Mouse (Mus musculus): ENCODE measurements around the gene Slc6a11. TPM values are rescaled to one million over a fixed set of nuclear protein-coding genes. Genes with fewer than 3 reads are reported as not detected.

Slc6a11 gene
- polyA plus RNA-seq (2016; fragmentation: Nextera tagmentation; extraction: Ambion mirVana) = 0.60 and 0.72 TPM in 2 replicates

DNA sequence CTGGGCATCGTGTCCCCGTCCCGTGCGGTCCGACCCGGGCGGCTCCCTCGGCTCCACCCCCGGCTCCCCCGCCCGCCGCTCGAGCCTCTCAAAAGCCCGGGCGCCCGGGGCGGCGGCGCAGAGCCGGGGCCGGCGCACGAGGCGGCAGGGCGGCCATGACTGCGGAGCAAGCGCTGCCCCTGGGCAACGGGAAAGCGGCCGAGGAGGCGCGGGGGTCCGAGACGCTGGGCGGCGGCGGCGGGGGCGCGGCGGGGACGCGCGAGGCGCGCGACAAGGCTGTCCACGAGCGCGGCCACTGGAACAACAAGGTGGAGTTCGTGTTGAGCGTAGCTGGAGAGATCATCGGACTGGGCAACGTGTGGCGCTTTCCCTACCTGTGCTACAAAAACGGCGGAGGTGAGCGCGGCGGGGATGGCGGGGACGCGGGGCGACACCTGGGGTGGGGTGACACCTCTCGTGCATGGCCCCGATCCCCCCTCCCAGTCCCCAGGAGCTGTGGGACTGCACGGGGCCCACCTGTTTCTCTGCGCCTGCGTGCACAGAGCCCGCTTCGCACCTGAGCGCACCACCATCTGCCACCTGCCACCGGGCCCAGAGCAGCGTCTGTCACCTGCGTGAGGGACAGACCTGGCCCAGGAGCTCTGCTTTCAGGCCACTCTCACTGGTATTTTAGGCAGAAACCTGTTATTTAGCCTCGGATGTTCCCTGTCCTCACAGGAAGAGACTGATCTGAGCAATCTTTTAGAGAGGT, at the start of gene Slc6a11:
Gene Slc6a11 (plus strand): TSS at position 120 of the 751 bp plus-strand sequence.
- H3K27ac ChIP-seq = peak within 1 kb of the TSS; percentile 77
- DNase-seq (ENCODE audit: extremely low spot score, low spot score) = peak; percentile 33
- WGBS = 3% methylated on average over 76 of the region's 76 CpGs
- H3K4me1 ChIP-seq = peaks cover 17% of the 10 kb centered on the region
- no peaks in the 10 kb centered on the region for H3K9me3 ChIP-seq
- peak within 1 kb of the TSS; percentile 69 for H3K4me3 ChIP-seq
- H3K27me3 ChIP-seq (ENCODE audit: poor library complexity, severe bottlenecking) = peaks cover 66% of the 10 kb centered on the region
- H3K36me3 ChIP-seq (replicated peaks) = no peaks in the 10 kb centered on the region

DNA sequence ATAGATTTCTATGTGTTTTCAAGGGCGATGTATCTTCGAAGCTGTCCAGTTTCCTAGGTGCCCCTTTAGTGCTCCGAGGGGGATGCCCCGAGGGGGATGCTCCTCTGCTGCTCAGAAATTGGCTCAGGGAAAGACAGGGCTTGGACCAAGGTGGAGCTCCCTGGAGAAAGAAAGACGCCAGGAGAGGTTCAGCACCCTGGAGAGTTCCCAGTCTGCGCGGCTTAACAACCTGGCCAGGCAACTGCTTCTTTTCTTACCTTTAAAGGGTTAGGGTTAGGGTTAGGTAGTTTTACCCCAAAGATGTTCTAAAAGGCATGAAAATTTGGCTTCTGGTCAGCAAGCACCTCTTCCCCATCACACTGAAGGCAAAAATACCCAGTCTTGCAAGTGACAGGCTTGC, 43.9 kb upstream of the Slc6a11 start:
- H3K9me3 ChIP-seq = no peaks in the 10 kb centered on the region
- peaks cover 14% of the 10 kb centered on the region for H3K27me3 ChIP-seq (ENCODE audit: poor library complexity, severe bottlenecking)
- H3K27ac ChIP-seq = no peak overlapping the region
- 23% methylated on average over 7 of the region's 7 CpGs for WGBS
- peak; percentile 59 for DNase-seq (ENCODE audit: extremely low spot score, low spot score)
- no peak overlapping the region for H3K4me3 ChIP-seq
- peaks cover 3% of the 10 kb centered on the region for H3K4me1 ChIP-seq
- H3K36me3 ChIP-seq (replicated peaks) = no peaks in the 10 kb centered on the region

DNA sequence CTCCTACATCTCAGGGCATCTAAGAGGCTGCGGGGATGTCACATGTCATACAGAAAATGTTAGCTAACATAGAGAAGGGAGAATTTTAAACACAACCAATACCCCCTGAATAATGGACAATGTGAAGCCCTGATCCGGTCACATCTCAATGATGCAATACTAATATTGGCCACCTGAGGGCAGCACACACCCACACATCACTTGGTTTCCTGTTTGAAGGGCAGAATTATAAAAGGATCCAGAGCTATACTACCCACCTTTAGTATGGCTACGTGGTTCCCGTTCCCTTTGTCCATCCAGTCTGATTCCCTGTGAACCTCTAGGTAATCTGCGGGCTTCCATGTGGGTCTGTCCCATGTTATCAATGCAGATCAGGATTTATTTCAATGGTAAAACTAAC, 41.4 kb upstream of the Slc6a11 start:
- Histone ChIP-seq H3K4me3 (no peak overlapping the region), H3K36me3 (replicated peaks) (no peaks in the 10 kb centered on the region), H3K4me1 (peaks cover 19% of the 10 kb centered on the region), H3K27me3 (ENCODE audit: poor library complexity, severe bottlenecking) (peaks cover 24% of the 10 kb centered on the region), H3K27ac (no peak overlapping the region), H3K9me3 (no peaks in the 10 kb centered on the region)
- WGBS = 22% methylated on average over 5 of the region's 5 CpGs
- peak; percentile 73 for DNase-seq (ENCODE audit: extremely low spot score, low spot score)

DNA sequence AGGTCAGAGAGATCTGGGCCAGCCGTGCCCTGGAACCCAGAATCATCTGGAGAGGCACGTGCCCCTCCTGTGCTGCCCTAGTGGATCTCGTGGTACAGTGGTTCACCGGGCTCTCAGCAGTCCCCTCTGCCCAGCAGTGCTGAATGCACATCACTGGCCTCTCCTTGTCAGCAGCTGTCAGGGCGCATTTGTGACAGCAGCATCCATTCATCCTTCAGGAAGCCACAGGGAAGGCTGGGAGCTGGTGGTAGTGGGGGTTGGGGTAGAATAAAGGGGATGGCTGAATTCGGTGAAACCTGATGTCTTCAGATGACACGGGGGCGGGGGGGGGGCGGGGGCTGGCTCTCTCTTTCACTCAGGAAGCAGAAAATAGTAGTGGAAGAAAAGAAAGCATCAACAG, 38.8 kb upstream of the Slc6a11 start:
- H3K27ac ChIP-seq = no peak overlapping the region
- 38% methylated on average over 8 of the region's 9 CpGs for WGBS

DNA sequence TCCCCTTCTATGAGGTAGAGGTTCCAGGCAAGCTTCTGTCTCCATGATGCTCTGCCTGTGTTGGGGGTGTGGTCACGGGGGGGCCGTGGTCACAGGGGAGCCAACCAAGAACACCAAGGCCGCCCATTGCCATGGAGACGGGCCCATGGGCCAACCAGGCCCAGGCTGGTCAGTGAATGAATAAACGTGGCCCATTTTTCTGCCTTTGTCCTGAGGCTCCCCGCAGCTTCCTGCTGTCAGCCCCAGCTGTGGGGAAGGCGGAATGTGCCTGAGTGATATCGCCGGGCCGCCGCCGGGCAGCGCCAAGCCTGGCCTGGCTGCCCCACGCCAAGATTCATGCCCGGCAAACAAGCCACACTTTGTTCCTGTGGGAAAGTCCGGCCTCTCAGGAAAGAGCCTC, 36.8 kb upstream of the Slc6a11 start:
- Histone ChIP-seq H3K36me3 (replicated peaks) (no peaks in the 10 kb centered on the region), H3K4me1 (peaks cover 24% of the 10 kb centered on the region), H3K4me3 (no peak overlapping the region), H3K27me3 (ENCODE audit: poor library complexity, severe bottlenecking) (peaks cover 11% of the 10 kb centered on the region; the same call in 1 of the 2 replicates), H3K9me3 (no peaks in the 10 kb centered on the region), H3K27ac (peak overlapping the region; percentile 68)
- WGBS = 59% methylated on average over 16 of the region's 16 CpGs
- no peak for DNase-seq (ENCODE audit: extremely low spot score, low spot score)

More for the DNA sequence above, 38.8 kb upstream of the Slc6a11 start:
- Histone ChIP-seq H3K36me3 (replicated peaks) (no peaks in the 10 kb centered on the region), H3K4me3 (no peak overlapping the region), H3K27me3 (ENCODE audit: poor library complexity, severe bottlenecking) (peaks cover 24% of the 10 kb centered on the region), H3K4me1 (peaks cover 24% of the 10 kb centered on the region), H3K9me3 (no peaks in the 10 kb centered on the region)
- DNase-seq (ENCODE audit: extremely low spot score, low spot score) = no peak

DNA sequence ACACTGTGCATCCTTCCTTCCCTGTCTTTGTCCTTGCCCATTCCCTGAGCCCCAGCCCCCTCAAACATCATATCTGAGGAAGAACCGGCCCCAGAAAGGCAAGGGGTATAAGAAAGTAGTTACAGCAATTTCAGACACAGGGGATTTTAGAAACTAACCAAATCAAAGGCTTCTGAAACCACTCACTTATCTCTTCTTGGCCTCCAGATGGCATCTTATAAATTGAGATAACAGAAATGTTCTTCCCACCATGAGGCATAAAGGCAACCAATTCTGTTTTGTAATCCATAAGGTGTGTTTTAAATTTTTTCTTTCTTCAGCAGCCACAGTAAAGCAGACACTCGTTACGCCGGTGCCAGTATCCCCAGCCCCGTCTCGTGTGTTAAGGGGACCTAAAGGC, 34.5 kb upstream of the Slc6a11 start:
- WGBS = 83% methylated on average over 6 of the region's 6 CpGs
- peaks cover 11% of the 10 kb centered on the region; the same call in 1 of the 2 replicates for H3K27me3 ChIP-seq (ENCODE audit: poor library complexity, severe bottlenecking)
- no peak for DNase-seq (ENCODE audit: extremely low spot score, low spot score)

DNA sequence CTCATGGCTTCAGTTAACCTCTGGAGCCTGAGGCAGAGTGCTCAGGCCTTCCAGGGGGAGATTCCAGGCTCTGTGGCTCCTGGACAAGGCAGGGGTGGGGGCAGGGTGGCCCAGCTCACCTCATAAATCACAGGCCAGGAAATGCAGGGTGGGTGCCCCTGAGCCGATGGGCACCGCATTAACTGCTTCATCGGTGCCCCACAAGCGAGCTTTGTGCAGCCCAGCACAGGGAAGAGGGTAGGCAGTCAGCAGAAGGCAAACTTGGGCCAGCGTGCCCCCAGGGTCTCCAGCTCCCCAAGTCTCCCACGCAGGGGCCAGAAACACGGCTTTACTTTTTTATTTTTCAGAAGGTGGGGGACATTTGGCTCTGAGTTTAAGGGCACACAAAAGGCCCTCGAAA, 29.1 kb upstream of the Slc6a11 start:
- no peak overlapping the region for H3K27ac ChIP-seq
- no peaks in the 10 kb centered on the region for H3K36me3 ChIP-seq (replicated peaks)
- 83% methylated on average over 8 of the region's 8 CpGs for WGBS
- no peak overlapping the region for H3K4me3 ChIP-seq
- peaks cover 13% of the 10 kb centered on the region for H3K4me1 ChIP-seq
- no peaks in the 10 kb centered on the region for H3K27me3 ChIP-seq (ENCODE audit: poor library complexity, severe bottlenecking)
- DNase-seq (ENCODE audit: extremely low spot score, low spot score) = no peak
- H3K9me3 ChIP-seq = no peaks in the 10 kb centered on the region

More for the DNA sequence above, 34.5 kb upstream of the Slc6a11 start:
- Histone ChIP-seq H3K27ac (no peak overlapping the region), H3K36me3 (replicated peaks) (no peaks in the 10 kb centered on the region), H3K9me3 (no peaks in the 10 kb centered on the region), H3K4me3 (no peak overlapping the region), H3K4me1 (peaks cover 24% of the 10 kb centered on the region)

DNA sequence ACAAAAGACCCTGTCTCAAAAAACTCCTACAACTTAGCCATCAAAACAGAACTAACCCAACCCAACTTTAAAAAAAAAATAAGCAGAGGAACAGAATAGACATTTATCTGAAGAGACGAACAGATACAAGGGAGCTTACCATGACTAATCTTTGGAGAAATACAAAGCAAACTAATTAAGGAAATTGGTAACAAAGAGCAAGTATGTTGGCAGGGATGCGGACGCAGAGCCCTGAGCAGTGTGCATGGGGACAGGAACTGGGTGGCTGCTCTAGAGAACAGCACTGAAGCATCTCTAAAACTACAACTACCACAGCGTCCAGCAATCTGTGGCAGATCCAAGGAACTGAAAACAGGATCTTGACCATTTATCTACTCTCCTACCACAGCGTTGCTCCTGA, 11.5 kb upstream of the Slc6a11 start:
- H3K4me3 ChIP-seq = no peak overlapping the region
- H3K9me3 ChIP-seq = no peaks in the 10 kb centered on the region
- H3K27me3 ChIP-seq (ENCODE audit: poor library complexity, severe bottlenecking) = no peaks in the 10 kb centered on the region
- 0 out of 2 replicates have a peak, but pooled peaks cover 6% of the 10 kb centered on the region for H3K4me1 ChIP-seq
- no peak for DNase-seq (ENCODE audit: extremely low spot score, low spot score)
- WGBS = 54% methylated on average over 5 of the region's 5 CpGs
- no peak overlapping the region for H3K27ac ChIP-seq
- H3K36me3 ChIP-seq (replicated peaks) = no peaks in the 10 kb centered on the region

DNA sequence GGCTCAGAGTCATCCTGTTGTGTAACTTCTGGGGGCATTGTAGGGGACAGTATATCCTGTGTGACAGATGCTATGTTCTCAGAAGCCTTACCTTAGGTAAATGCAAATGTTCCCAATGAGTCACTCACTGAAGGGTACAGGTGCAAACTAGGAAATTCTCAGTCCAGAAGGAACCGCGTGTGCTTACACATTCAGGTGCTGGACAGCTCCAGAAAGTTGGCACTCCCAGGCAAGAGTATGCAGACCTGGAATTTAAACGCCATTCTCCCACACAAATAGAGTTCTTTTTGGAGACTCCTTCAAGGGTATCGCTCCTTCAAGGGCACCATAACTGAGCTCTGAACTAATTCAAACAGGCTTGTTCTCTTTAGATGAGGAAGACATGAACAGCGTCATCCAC, 5.5 kb upstream of the Slc6a11 start:
- Histone ChIP-seq H3K4me1 (no peaks in the 10 kb centered on the region), H3K27me3 (ENCODE audit: poor library complexity, severe bottlenecking) (peaks cover 28% of the 10 kb centered on the region), H3K36me3 (replicated peaks) (no peaks in the 10 kb centered on the region), H3K27ac (no peak overlapping the region), H3K9me3 (no peaks in the 10 kb centered on the region), H3K4me3 (no peak overlapping the region)
- WGBS = 64% methylated on average over 5 of the region's 5 CpGs
- no peak for DNase-seq (ENCODE audit: extremely low spot score, low spot score)

DNA sequence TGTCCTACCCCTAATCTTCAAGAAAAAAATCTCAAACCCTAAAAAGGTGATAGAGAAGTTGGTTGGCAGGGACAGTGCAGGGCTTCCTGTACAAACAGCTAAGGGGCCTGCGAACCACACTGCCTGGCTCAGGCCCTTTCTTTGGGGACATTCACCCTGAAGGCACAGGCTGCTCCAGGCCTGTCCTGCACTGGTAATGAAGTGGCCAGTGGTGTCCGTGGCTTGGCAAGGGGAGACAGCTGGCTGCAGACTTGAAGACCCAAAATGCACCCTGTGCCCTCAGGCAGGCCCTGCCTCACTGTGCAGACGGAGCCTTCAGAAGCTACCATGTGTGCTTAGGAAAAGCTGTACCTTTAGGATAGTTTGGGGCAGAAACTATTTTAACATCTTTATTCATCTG, 1.4 kb downstream of the Slc6a11 start:
- no peaks in the 10 kb centered on the region for H3K36me3 ChIP-seq (replicated peaks)
- no peaks in the 10 kb centered on the region for H3K9me3 ChIP-seq
- H3K4me1 ChIP-seq = peaks cover 17% of the 10 kb centered on the region
- no peak for DNase-seq (ENCODE audit: extremely low spot score, low spot score)
- H3K4me3 ChIP-seq = no peak overlapping the region
- H3K27ac ChIP-seq = no peak overlapping the region
- 72% methylated on average over 3 of the region's 3 CpGs for WGBS
- peaks cover 66% of the 10 kb centered on the region for H3K27me3 ChIP-seq (ENCODE audit: poor library complexity, severe bottlenecking)

DNA sequence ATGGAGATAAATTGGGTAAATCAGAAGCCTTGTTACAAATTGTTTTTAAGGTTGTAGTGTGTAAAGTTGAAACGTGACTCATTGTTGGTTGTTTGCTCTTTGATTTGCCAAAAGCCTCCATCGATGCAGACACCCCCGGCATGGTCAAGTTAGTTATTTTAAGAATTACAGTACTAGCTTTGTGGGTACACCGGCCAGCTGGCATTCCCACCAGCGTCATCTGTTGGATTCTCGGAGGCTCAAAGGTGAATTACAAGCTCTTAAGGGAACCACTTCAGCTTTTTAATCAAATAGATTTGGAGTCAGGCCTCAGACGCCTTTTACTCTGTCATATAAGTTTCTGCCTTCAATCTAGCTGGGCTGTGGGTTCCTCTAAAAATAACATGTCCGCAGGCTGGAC, 1.9 kb downstream of the Slc6a11 start:
- H3K36me3 ChIP-seq (replicated peaks) = no peaks in the 10 kb centered on the region
- peaks cover 64% of the 10 kb centered on the region for H3K27me3 ChIP-seq (ENCODE audit: poor library complexity, severe bottlenecking)
- DNase-seq (ENCODE audit: extremely low spot score, low spot score) = no peak
- WGBS = 83% methylated on average over 8 of the region's 8 CpGs
- H3K9me3 ChIP-seq = no peaks in the 10 kb centered on the region
- H3K4me3 ChIP-seq = no peak overlapping the region
- H3K27ac ChIP-seq = no peak overlapping the region
- H3K4me1 ChIP-seq = peaks cover 17% of the 10 kb centered on the region

DNA sequence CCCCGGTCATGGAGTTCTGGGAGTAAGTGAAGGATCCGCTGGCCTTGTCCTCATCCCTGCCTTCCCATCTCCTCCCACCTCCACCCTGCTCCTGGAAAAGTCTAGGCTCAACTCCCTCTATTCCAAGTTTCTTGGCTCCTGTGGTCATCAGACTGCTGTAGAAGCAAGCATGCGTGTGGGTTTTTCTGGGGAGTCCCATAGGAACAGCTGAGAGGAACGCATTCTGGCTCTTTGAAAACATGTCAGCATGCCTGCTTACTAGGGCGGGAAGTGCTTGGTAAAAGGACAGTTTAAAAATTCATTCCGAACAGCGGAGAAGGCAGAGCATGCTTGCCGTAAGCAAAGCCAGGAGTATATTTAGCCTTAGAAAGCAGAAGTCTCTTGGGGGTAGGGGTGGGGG, 7.9 kb downstream of the Slc6a11 start:
- no peaks in the 10 kb centered on the region for H3K36me3 ChIP-seq (replicated peaks)
- H3K27ac ChIP-seq = no peak overlapping the region
- H3K27me3 ChIP-seq (ENCODE audit: poor library complexity, severe bottlenecking) = peaks cover 4% of the 10 kb centered on the region; the same call in 1 of the 2 replicates
- WGBS = 89% methylated on average over 8 of the region's 8 CpGs
- peaks cover 4% of the 10 kb centered on the region; the same call in 1 of the 2 replicates for H3K9me3 ChIP-seq
- H3K4me3 ChIP-seq = no peak overlapping the region
- H3K4me1 ChIP-seq = peaks cover 6% of the 10 kb centered on the region
- no peak for DNase-seq (ENCODE audit: extremely low spot score, low spot score)

DNA sequence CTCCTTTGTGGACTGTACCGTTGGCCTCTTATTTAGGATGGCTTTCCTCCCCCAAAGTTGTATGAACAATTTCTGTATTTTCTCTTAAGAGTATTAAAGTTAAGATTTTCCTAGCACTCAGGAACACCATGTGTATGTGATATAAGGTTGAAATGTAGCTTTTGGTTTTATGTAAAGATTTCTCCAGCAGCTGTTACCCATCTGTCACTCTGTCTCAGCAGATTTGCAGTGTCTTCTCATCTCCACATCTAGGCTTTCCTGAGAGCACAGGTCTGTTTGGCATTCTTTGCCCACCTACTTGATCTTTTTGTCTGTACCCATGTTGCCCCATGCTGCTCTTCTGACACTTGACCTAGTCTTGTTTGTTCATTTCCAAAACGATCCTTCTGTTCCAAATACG, 10.4 kb downstream of the Slc6a11 start:
- peaks cover 16% of the 10 kb centered on the region for H3K4me1 ChIP-seq
- 0 out of 2 replicates have a peak, but pooled peaks cover 13% of the 10 kb centered on the region for H3K27me3 ChIP-seq (ENCODE audit: poor library complexity, severe bottlenecking)
- DNase-seq (ENCODE audit: extremely low spot score, low spot score) = no peak
- 83% methylated on average over 3 of the region's 3 CpGs for WGBS
- no peak overlapping the region for H3K4me3 ChIP-seq
- H3K27ac ChIP-seq = no peak overlapping the region
- H3K9me3 ChIP-seq = peaks cover 4% of the 10 kb centered on the region; the same call in 1 of the 2 replicates
- no peaks in the 10 kb centered on the region for H3K36me3 ChIP-seq (replicated peaks)
